Mouse (Mus musculus): ENCODE results near the gene Sipa1l1.

GRCm38 (mm10) chr12:82409686-82410472, 240.8 kb downstream of the Sipa1l1 start:
- TF ChIP-seq CTCF (conservative IDR thresholded peaks at IDR 0.05; ENCODE audit: insufficient read depth, insufficient read length, low read depth, low read length), result no peak
- no peak for TF ChIP-seq POLR2A (IDR thresholded peaks at IDR 0.05; ENCODE audit: low read depth, low read length)

Measured in kidney, adult 2 months (tissue).